Mouse (Mus musculus) heart, embryonic 14.5 days (tissue): ENCODE data around the gene Ier5l. TPM values are rescaled to one million over a fixed set of nuclear protein-coding genes. Genes with fewer than 3 reads are reported as not detected.

Experiments
- ATAC-seq: fragments of 200-750 bp; cut with Nextera tagmentation; 2 replicates; pipeline ENCODE4 v1.8.0; 2017; ENCODE audit warnings: low read depth, moderate TSS enrichment; ENCODE audit not compliant: insufficient number of reproducible peaks, insufficient read depth, low FRiP score
- H3K27ac ChIP-seq, 2 experiments: fragments of 200-500 bp in 1 of 2; fragments of 300-500 bp in 1 of 2; sonication (generic) in 1 of 2; replicated peaks in 1 of 2; 2 replicates each; pipeline ENCODE4 v1.5.1; 2012 to 2014; ENCODE audit warnings: low read depth in 2 of 2, low read length in 2 of 2, control low read depth in 1 of 2, mild to moderate bottlenecking in 1 of 2, mixed read lengths in 1 of 2; ENCODE audit not compliant: control insufficient read depth in 1 of 2, insufficient read depth in 1 of 2
- H3K27me3 ChIP-seq: fragments of 300-500 bp; sonication (generic); 2 replicates; pipeline ENCODE4 v1.6.1; 2014; ENCODE audit warnings: mild to moderate bottlenecking, low read length, control low read depth; ENCODE audit not compliant: control insufficient read depth, insufficient read depth
- H3K36me3 ChIP-seq: fragments of 300-500 bp; sonication (generic); 2 replicates; pipeline ENCODE4 v1.6.1; 2014; ENCODE audit warnings: mild to moderate bottlenecking, control low read depth, low read length, mixed read lengths; ENCODE audit not compliant: control insufficient read depth, insufficient read depth
- H3K4me1 ChIP-seq, 2 experiments: fragments of 200-500 bp in 1 of 2; fragments of 300-500 bp in 1 of 2; sonication (generic) in 1 of 2; 2 replicates each; pipeline ENCODE4 v1.6.1; 2012 to 2014; ENCODE audit warnings: low read length in 2 of 2, control low read depth in 1 of 2, mixed read lengths in 1 of 2; ENCODE audit not compliant: control insufficient read depth in 2 of 2, insufficient read depth in 2 of 2
- H3K4me2 ChIP-seq: fragments of 300-500 bp; sonication (generic); 2 replicates; pipeline ENCODE4 v1.6.1; 2014; ENCODE audit warnings: mild to moderate bottlenecking, low read length
- H3K4me3 ChIP-seq, 2 experiments: fragments of 200-500 bp in 1 of 2; fragments of 300-500 bp in 1 of 2; sonication (generic) in 1 of 2; 2 replicates each; pipeline ENCODE4 v1.5.1; 2012 to 2014; ENCODE audit warnings: low read length in 2 of 2, mild to moderate bottlenecking in 2 of 2, control low read depth in 1 of 2, low read depth in 1 of 2, moderate library complexity in 1 of 2; ENCODE audit not compliant: control insufficient read depth in 1 of 2, insufficient read depth in 1 of 2
- H3K9ac ChIP-seq: fragments of 300-500 bp; sonication (generic); 2 replicates; pipeline ENCODE4 v1.6.1; 2014; ENCODE audit warnings: mild to moderate bottlenecking, low read length
- H3K9me3 ChIP-seq: fragments of 300-500 bp; sonication (generic); 2 replicates; pipeline ENCODE4 v1.6.1; 2016; ENCODE audit warnings: low read length, control low read depth; ENCODE audit not compliant: control insufficient read depth
- WGBS: fragments of 180-500 bp; shearing (Covaris S2); extraction: QIAGEN DNeasy Blood & Tissue Kit; methylation state at CpG from one replicate; pipeline ENCODE4 v1.1.7; 2014; 5-methylcytosine and 5-hydroxymethylcytosine counted together
- polyA plus RNA-seq: library from polyadenylated mRNA; unstranded; fragments of >200 nt; fragmentation: Nextera tagmentation; extraction: Ambion mirVana; gene quantifications from 2 replicates; pipeline ENCODE4 v1.2.1, GENCODE M21; 2014

Gene Ier5l
- polyA plus RNA-seq, 1 experiment from 2014 or later = 3.5 TPM

- H3K4me1 ChIP-seq = peaks cover 18 to 21% of the 10 kb centered on the region in 2 experiments
- H3K9ac ChIP-seq = peak overlapping the region; percentile 56
- no peak overlapping the region for H3K4me2 ChIP-seq
- no peaks in the 10 kb centered on the region for H3K27me3 ChIP-seq
- no peaks in the 10 kb centered on the region for H3K9me3 ChIP-seq
- no peak for ATAC-seq
- no peak overlapping the region for H3K4me3 ChIP-seq
- peaks cover 16% of the 10 kb centered on the region; the same call in 1 of the 2 replicates for H3K36me3 ChIP-seq
- 44% methylated on average over 13 of the region's 13 CpGs for WGBS
- peak overlapping the region; percentile 18 to 61 for H3K27ac ChIP-seq
These were observed 17.7 kb downstream of the Ier5l start for GRCm38 (mm10) chr2:30456104-30456980.

GRCm38 (mm10) chr2:30454587-30454986 lies 19.4 kb downstream of the Ier5l start:
- 51% methylated on average over 5 of the region's 5 CpGs for WGBS
- ATAC-seq = no peak
- Histone ChIP-seq H3K9me3 (peaks cover 4% of the 10 kb centered on the region), H3K4me3 (no peak overlapping the region), H3K9ac (no peak overlapping the region), H3K4me1 (peaks cover 18 to 19% of the 10 kb centered on the region in 2 experiments), H3K27ac (no peak overlapping the region), H3K4me2 (no peak overlapping the region), H3K36me3 (peaks cover 30% of the 10 kb centered on the region), H3K27me3 (no peaks in the 10 kb centered on the region)

- WGBS = 85% methylated on average over 3 of the region's 3 CpGs
These were observed 20.4 kb downstream of the Ier5l start for GRCm38 (mm10) chr2:30453570-30453969.

GRCm38 (mm10) chr2:30451525-30451924 lies 22.5 kb downstream of the Ier5l start:
- WGBS = 77% methylated on average over 3 of the region's 3 CpGs
- H3K4me1 ChIP-seq = peaks cover 11 to 16% of the 10 kb centered on the region in 2 experiments; a peak in 3 of 4 replicates
- peaks cover 4% of the 10 kb centered on the region for H3K9me3 ChIP-seq
- no peak overlapping the region for H3K9ac ChIP-seq
- no peaks in the 10 kb centered on the region for H3K27me3 ChIP-seq
- H3K27ac ChIP-seq = no peak overlapping the region
- no peak for ATAC-seq
- H3K36me3 ChIP-seq = peaks cover 60% of the 10 kb centered on the region
- H3K4me3 ChIP-seq = no peak overlapping the region
- H3K4me2 ChIP-seq = no peak overlapping the region

More at GRCm38 (mm10) chr2:30453570-30453969, 20.4 kb downstream of the Ier5l start:
- H3K4me2 ChIP-seq = no peak overlapping the region
- no peak overlapping the region for H3K4me3 ChIP-seq
- H3K9ac ChIP-seq = no peak overlapping the region
- peaks cover 4% of the 10 kb centered on the region for H3K9me3 ChIP-seq
- no peak overlapping the region for H3K27ac ChIP-seq
- peaks cover 18 to 19% of the 10 kb centered on the region in 2 experiments for H3K4me1 ChIP-seq
- no peak for ATAC-seq
- H3K27me3 ChIP-seq = no peaks in the 10 kb centered on the region
- H3K36me3 ChIP-seq = peaks cover 41% of the 10 kb centered on the region

- peaks cover 70% of the 10 kb centered on the region for H3K36me3 ChIP-seq
- no peaks in the 10 kb centered on the region for H3K27me3 ChIP-seq
- peaks cover 4% of the 10 kb centered on the region for H3K9me3 ChIP-seq
- peaks cover 12 to 16% of the 10 kb centered on the region in 2 experiments for H3K4me1 ChIP-seq
- no peak overlapping the region for H3K27ac ChIP-seq
- H3K9ac ChIP-seq = no peak overlapping the region
- H3K4me2 ChIP-seq = no peak overlapping the region
- ATAC-seq = no peak
- WGBS = 59% methylated on average over 1 of the region's 1 CpGs
- H3K4me3 ChIP-seq = no peak overlapping the region
These were observed 23.5 kb downstream of the Ier5l start for GRCm38 (mm10) chr2:30450530-30450929.

GRCm38 (mm10) chr2:30448371-30448770 lies 25.6 kb downstream of the Ier5l start:
- Histone ChIP-seq H3K4me3 (no peak overlapping the region), H3K27ac (0 out of 4 replicates have a peak overlapping the region, but pooled peaks of 1 of the 2 experiments have one; percentile 3), H3K27me3 (no peaks in the 10 kb centered on the region), H3K9ac (no peak overlapping the region), H3K4me1 (peaks cover 27 to 38% of the 10 kb centered on the region in 2 experiments), H3K36me3 (peaks cover 80% of the 10 kb centered on the region), H3K9me3 (peaks cover 4% of the 10 kb centered on the region), H3K4me2 (no peak overlapping the region)
- WGBS = 89% methylated on average over 7 of the region's 7 CpGs
- ATAC-seq = no peak

GRCm38 (mm10) chr2:30446891-30447826 lies 26.9 kb downstream of the Ier5l start:
- no peak for ATAC-seq
- peaks cover 4% of the 10 kb centered on the region for H3K9me3 ChIP-seq

More at GRCm38 (mm10) chr2:30446891-30447826, 26.9 kb downstream of the Ier5l start:
- Histone ChIP-seq H3K36me3 (peaks cover 83% of the 10 kb centered on the region), H3K4me2 (no peak overlapping the region), H3K9ac (peak overlapping the region; percentile 30; the same call in 1 of the 2 replicates), H3K4me3 (no peak overlapping the region), H3K27ac (peak overlapping the region; percentile 55 to 98; a peak in 3 of 4 replicates), H3K4me1 (peaks cover 40 to 50% of the 10 kb centered on the region in 2 experiments), H3K27me3 (no peaks in the 10 kb centered on the region)
- 68% methylated on average over 10 of the region's 10 CpGs for WGBS
